Mouse (Mus musculus) testis, adult 2 months (tissue): Measurements from ENCODE around the gene Hist1h2ab. TPM values are rescaled to one million over a fixed set of nuclear protein-coding genes. Genes with fewer than 3 reads are reported as not detected.

ENCODE experiments used
- H3K27ac ChIP-seq: fragments of 200-500 bp; 2 replicates; pipeline ENCODE4 v1.5.1; 2012; ENCODE audit warnings: low read depth, low read length; ENCODE audit not compliant: control insufficient read depth, insufficient read depth
- H3K27me3 ChIP-seq: fragments of 200-500 bp; 2 replicates; pipeline ENCODE4 v1.6.1; 2012; ENCODE audit warnings: mild to moderate bottlenecking, low read length, moderate library complexity; ENCODE audit not compliant: control insufficient read depth, insufficient read depth
- H3K36me3 ChIP-seq: fragments of 200-500 bp; 2 replicates; pipeline ENCODE4 v1.6.1; 2012; ENCODE audit warnings: mild to moderate bottlenecking, low read length; ENCODE audit not compliant: control insufficient read depth, insufficient read depth
- H3K4me1 ChIP-seq: fragments of 200-500 bp; 2 replicates; pipeline ENCODE4 v1.6.1; 2012; ENCODE audit warnings: low read length; ENCODE audit not compliant: control insufficient read depth, insufficient read depth
- H3K4me3 ChIP-seq: fragments of 200-500 bp; 2 replicates; pipeline ENCODE4 v1.5.1; 2012; ENCODE audit warnings: low read depth, mild to moderate bottlenecking, low read length, moderate library complexity, mixed read lengths; ENCODE audit not compliant: control insufficient read depth
- CTCF ChIP-seq: fragments of 200-500 bp; IDR thresholded peaks from 2 replicates; pipeline ENCODE4 v1.5.1; 2012; ENCODE audit warnings: low read depth, mild to moderate bottlenecking, inconsistent platforms, low read length, moderate library complexity; ENCODE audit not compliant: control insufficient read depth, insufficient read depth, insufficient replicate concordance
- POLR2A ChIP-seq: fragments of 200-500 bp; IDR thresholded peaks from 2 replicates; pipeline ENCODE4 v1.6.1; 2012; ENCODE audit warnings: low read depth, mild to moderate bottlenecking, inconsistent platforms, low read length, moderate library complexity; ENCODE audit not compliant: control insufficient read depth
- polyA plus RNA-seq: library from polyadenylated mRNA; depleted of rRNA; stranded (reverse); fragments of >200 nt; gene quantifications from 2 replicates; pipeline ENCODE4 v1.2.3, GENCODE M21; 2012

Hist1h2ab gene
- polyA plus RNA-seq, 1 experiment, result 4.4 TPM

DNA sequence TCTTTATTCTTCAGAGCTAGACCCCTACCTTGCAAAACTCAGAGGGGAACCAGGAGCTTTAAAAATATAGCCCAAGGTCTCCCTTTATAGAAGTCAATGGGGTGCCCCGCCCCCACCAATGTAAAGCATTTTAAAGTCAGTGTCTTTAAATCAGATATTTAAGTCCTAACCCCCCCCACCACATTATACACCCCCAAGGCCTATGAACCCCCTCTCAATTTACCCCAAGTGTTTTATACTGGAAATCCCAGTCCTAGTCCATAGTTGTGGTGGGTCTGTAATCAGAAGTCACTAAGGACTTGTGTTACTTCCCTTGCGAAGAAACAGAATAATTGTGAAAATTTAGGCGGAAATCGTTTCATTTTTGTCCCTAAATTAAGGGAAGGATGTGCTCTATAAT is 12.9 kb upstream of the Hist1h2ab start:
- Histone ChIP-seq H3K27ac (peak overlapping the region; percentile 90), H3K4me3 (no peak overlapping the region), H3K36me3 (no peaks in the 10 kb centered on the region), H3K27me3 (no peaks in the 10 kb centered on the region), H3K4me1 (peaks cover 7% of the 10 kb centered on the region)
- TF ChIP-seq POLR2A (no peak), CTCF (no peak)

DNA sequence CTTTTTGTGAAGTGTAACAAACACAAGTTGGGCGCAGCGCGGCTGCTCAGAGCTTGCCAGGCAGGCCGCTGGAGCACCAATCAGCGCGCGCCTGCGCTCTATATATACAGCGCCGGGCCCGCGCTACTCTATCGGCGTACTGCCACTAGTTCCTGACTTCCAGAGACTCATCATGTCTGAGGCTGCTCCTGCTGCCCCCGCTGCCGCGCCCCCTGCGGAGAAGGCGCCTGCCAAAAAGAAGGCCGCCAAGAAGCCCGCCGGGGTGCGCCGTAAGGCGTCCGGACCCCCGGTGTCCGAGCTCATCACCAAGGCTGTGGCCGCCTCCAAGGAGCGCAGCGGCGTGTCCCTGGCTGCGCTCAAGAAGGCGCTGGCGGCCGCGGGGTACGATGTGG is 12.3 kb upstream of the Hist1h2ab start, which contains the start of gene Hist1h1c:
Gene Hist1h1c, plus strand, starts transcription at position 132 of the 392 bp plus-strand sequence.
- peak within 1 kb of the TSS; percentile 90 for H3K27ac ChIP-seq
- peak within 1 kb of the TSS; percentile 62 for H3K4me3 ChIP-seq
- H3K27me3 ChIP-seq, result no peaks in the 10 kb centered on the region
- TF ChIP-seq POLR2A (peak; percentile 96), CTCF (no peak)
- no peaks in the 10 kb centered on the region for H3K36me3 ChIP-seq
- peaks cover 7% of the 10 kb centered on the region for H3K4me1 ChIP-seq

DNA sequence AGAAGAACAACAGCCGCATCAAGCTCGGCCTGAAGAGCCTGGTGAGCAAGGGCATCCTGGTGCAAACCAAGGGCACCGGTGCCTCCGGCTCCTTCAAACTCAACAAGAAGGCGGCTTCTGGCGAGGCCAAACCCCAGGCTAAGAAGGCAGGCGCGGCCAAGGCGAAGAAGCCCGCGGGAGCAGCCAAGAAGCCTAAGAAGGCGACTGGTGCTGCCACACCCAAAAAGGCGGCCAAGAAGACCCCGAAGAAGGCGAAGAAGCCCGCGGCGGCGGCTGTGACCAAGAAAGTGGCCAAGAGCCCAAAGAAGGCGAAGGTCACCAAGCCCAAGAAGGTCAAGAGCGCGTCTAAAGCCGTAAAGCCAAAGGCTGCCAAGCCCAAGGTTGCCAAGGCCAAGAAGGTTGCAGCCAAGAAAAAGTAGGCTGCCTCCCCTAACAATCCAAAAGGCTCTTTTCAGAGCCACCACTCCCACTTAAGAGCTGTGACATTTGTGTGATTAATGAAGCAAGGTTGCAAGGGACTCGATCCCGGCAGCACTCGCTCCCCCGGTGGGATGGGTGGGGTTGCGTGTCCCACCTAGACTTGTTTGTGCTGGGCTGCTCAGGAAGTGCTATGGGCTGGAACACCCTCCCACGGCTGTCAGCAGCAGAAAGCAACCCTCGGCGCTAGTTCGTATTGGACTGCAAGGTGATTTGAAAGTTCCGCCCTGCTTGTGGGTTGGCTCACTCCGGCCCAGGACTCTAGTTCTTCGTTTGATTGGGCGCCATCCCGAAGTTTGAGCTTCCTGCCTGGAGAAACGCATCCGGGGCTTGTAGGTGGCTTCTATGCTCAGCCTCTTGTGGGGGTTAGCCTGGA is 11.6 kb upstream of the Hist1h2ab start:
- Histone ChIP-seq H3K27me3 (no peaks in the 10 kb centered on the region), H3K36me3 (no peaks in the 10 kb centered on the region), H3K27ac (peak overlapping the region; percentile 90), H3K4me3 (peak overlapping the region; percentile 83), H3K4me1 (peaks cover 7% of the 10 kb centered on the region)
- TF ChIP-seq POLR2A (peak; percentile 75), CTCF (no peak)

DNA sequence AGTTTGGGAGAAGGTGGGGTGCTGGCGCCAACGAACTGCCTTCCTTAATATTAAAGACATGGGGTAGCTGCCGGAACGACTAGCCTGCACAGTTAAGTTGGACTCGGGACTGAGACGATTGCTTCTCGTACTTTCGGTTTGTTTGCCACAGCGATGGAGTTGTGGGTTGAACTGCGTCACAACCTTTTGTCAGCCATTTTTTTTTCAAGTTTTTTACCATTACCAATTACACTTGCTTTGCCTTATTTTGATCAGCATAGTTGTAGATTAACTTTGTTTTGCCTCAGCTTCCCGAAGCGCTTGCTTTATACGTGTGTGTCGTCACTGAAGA is 11.0 kb upstream of the Hist1h2ab start:
- peak overlapping the region; percentile 83 for H3K4me3 ChIP-seq
- H3K27me3 ChIP-seq, result no peaks in the 10 kb centered on the region
- peak overlapping the region; percentile 86 for H3K27ac ChIP-seq
- H3K36me3 ChIP-seq, result no peaks in the 10 kb centered on the region
- TF ChIP-seq POLR2A (no peak), CTCF (no peak)
- peaks cover 7% of the 10 kb centered on the region for H3K4me1 ChIP-seq

DNA sequence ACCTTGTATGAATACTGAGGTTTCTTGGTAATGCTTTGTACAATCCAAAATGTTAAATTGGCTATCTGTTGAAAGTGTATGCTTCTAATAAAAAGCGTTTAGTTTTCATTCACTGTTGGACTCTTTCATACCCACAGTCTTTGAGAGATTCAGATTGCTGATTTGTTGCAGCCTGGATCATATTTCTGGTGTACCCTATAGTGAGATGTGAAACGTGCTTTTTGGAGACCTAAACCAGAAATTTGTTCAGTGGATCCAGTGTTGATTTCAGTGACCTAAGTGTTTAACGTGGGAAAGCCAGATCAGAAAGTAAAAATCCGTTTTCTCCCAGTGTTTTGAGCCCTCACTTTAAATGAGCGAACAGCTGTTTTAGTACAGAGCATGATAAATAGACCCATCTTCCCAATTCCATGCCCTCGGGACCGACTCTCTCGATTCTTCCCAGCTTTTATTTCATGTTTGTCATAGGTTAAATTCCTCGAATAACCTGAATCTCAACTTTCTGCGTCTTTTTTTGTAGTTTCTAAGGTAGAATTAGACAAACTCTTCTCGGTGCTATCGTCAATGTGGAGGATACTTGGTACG is 10.6 kb upstream of the Hist1h2ab start:
- no peak for TF ChIP-seq POLR2A
- no peak for TF ChIP-seq CTCF
- H3K27me3 ChIP-seq, result no peaks in the 10 kb centered on the region
- peak overlapping the region; percentile 83; the same call in 1 of the 2 replicates for H3K4me3 ChIP-seq
- peaks cover 7% of the 10 kb centered on the region for H3K4me1 ChIP-seq
- H3K27ac ChIP-seq, result peak overlapping the region; percentile 86
- no peaks in the 10 kb centered on the region for H3K36me3 ChIP-seq

DNA sequence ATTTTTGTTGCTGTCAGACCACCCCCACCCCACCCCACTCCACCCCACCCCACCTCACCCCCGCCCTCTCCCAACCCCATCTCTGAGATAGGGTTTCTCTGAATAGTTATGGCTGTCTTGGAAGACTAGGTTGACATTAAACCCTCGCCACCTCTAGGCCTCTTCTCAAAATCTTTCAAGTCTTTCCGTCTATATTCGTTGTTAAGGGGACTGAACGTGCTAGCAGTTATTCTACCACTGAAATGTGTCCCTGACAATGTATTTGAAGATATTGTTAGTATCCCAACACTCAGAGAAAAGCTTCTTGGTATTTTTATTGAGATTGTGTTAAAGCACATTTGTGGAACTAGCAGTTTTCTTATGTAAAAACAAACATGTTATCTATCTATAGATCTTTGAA is 10.0 kb upstream of the Hist1h2ab start:
- Histone ChIP-seq H3K4me3 (no peak overlapping the region), H3K36me3 (no peaks in the 10 kb centered on the region), H3K4me1 (peaks cover 7% of the 10 kb centered on the region), H3K27ac (no peak overlapping the region), H3K27me3 (no peaks in the 10 kb centered on the region)
- TF ChIP-seq POLR2A, result no peak
- no peak for TF ChIP-seq CTCF

DNA sequence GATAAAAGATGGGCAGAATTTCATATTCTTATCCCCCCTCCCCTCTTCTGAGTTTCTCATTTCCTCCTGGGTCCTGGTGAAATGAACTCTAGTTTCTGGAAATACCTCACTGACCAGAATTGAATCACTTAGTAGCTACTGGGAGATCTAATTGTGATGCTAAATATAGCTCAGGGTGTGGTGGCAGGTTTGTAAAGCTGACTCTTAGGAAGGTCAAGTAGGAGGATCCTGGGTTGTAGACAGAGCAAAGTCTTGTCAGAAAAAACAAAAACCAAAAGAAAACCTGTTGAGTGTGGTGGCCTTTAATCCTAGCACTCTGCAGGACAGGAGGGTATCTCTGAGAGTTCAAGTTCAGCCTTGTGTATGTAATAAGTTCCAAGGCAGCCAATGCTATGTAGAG is 8.9 kb upstream of the Hist1h2ab start:
- TF ChIP-seq CTCF (no peak), POLR2A (no peak)

More for the DNA sequence above, 8.9 kb upstream of the Hist1h2ab start:
- Histone ChIP-seq H3K27me3 (no peaks in the 10 kb centered on the region), H3K27ac (no peak overlapping the region), H3K4me1 (peaks cover 12% of the 10 kb centered on the region), H3K36me3 (no peaks in the 10 kb centered on the region), H3K4me3 (no peak overlapping the region)
